Mouse (Mus musculus) heart, embryonic 15.5 days (tissue): Measurements from ENCODE around the gene Gli1. TPM values are rescaled to one million over a fixed set of nuclear protein-coding genes. Genes with fewer than 3 reads are reported as not detected.

Experiments used
- ATAC-seq: fragments of 200-750 bp; cut with Nextera tagmentation; replicated peaks from 2 replicates; pipeline ENCODE4 v1.8.0; 2017; ENCODE audit warnings: low read depth, moderate TSS enrichment; ENCODE audit not compliant: insufficient number of reproducible peaks, insufficient read depth, low FRiP score
- H3K27ac ChIP-seq: fragments of 300-500 bp; sonication (generic); 2 replicates; pipeline ENCODE4 v1.5.1; 2015; ENCODE audit warnings: mild to moderate bottlenecking, inconsistent platforms
- H3K27me3 ChIP-seq: fragments of 300-500 bp; sonication (generic); 2 replicates; pipeline ENCODE4 v1.6.1; 2015; ENCODE audit warnings: inconsistent platforms
- H3K36me3 ChIP-seq: fragments of 300-500 bp; sonication (generic); 2 replicates; pipeline ENCODE4 v1.6.1; 2015; ENCODE audit warnings: mild to moderate bottlenecking, inconsistent platforms
- H3K4me1 ChIP-seq: fragments of 300-500 bp; sonication (generic); replicated peaks from 2 replicates; pipeline ENCODE4 v1.6.1; 2015; ENCODE audit warnings: inconsistent platforms
- H3K4me2 ChIP-seq: fragments of 300-500 bp; sonication (generic); 2 replicates; pipeline ENCODE4 v1.6.1; 2015; ENCODE audit warnings: inconsistent platforms, mild to moderate bottlenecking, moderate library complexity
- H3K4me3 ChIP-seq: fragments of 300-500 bp; sonication (generic); 2 replicates; pipeline ENCODE4 v1.5.1; 2015; ENCODE audit warnings: mild to moderate bottlenecking, inconsistent platforms
- H3K9ac ChIP-seq: fragments of 300-500 bp; sonication (generic); 2 replicates; pipeline ENCODE4 v1.6.1; 2015; ENCODE audit warnings: mild to moderate bottlenecking, inconsistent platforms
- H3K9me3 ChIP-seq: fragments of 300-500 bp; sonication (generic); replicated peaks from 2 replicates; pipeline ENCODE4 v1.6.1; 2016; ENCODE audit warnings: inconsistent platforms
- WGBS: fragments of 180-500 bp; shearing (Covaris S2); methylation state at CpG from one replicate; pipeline ENCODE4 v1.1.7; 2015; ENCODE audit warnings: mixed read lengths; 5-methylcytosine and 5-hydroxymethylcytosine counted together
- polyA plus RNA-seq: library from polyadenylated mRNA; unstranded; fragments of >200 nt; fragmentation: Nextera tagmentation; extraction: Ambion mirVana; gene quantifications from 2 replicates; pipeline ENCODE4 v1.2.1, GENCODE M21; 2015

The Gli1 gene
- polyA plus RNA-seq, 1 experiment from 2014 or later = 0.58 TPM

DNA sequence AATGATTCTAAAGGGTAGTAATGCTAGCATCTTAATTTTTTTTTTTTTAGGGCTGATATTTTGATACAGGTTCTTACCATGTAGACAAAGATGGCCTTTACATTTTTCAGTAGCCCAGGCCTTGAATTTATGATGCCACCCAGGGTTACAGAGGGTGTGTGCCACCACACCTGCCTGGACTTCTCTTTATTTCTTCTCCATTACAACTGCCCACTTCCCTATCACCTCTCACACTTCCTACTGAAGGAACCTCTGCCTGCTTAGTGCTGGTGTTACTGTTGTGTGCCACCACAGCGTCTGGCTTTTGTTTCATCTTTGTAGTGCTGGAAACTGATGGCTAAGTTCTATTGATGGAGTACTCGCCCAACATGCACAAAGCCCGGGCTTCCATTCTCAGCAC, 18.9 kb upstream of the Gli1 start:
- Histone ChIP-seq H3K36me3 (no peaks in the 10 kb centered on the region), H3K27ac (no peak overlapping the region), H3K27me3 (no peaks in the 10 kb centered on the region), H3K4me3 (no peak overlapping the region), H3K9ac (no peak overlapping the region), H3K4me1 (no peaks in the 10 kb centered on the region), H3K4me2 (no peak overlapping the region), H3K9me3 (no peaks in the 10 kb centered on the region)
- ATAC-seq = no peak
- WGBS = 83% methylated on average over 3 of the region's 3 CpGs

DNA sequence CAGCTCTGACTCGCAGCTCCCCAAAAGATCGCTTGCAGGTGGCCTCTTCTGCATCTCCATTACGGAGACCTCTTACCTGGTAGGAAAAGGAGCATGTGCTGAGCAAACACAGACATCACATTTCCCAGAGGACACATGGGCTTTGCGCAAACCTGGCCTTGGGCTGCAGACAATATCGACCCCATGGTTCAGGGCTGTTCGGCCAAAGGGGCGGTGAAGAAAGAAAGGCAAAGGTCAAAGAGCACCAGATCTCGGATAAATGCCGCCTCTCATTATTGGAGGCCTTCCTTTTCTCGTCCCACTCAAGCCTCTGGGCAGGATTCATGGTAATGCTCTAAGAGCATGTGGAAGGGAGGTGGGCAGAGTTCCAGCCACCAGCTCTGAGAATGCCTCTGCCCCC, 13.6 kb upstream of the Gli1 start:
- no peak for ATAC-seq
- WGBS = 81% methylated on average over 10 of the region's 10 CpGs
- no peaks in the 10 kb centered on the region for H3K27me3 ChIP-seq
- no peak overlapping the region for H3K4me2 ChIP-seq
- H3K4me1 ChIP-seq = peaks cover 9% of the 10 kb centered on the region
- no peak overlapping the region for H3K9ac ChIP-seq
- no peak overlapping the region for H3K4me3 ChIP-seq
- no peaks in the 10 kb centered on the region for H3K36me3 ChIP-seq
- H3K9me3 ChIP-seq = no peaks in the 10 kb centered on the region
- no peak overlapping the region for H3K27ac ChIP-seq

DNA sequence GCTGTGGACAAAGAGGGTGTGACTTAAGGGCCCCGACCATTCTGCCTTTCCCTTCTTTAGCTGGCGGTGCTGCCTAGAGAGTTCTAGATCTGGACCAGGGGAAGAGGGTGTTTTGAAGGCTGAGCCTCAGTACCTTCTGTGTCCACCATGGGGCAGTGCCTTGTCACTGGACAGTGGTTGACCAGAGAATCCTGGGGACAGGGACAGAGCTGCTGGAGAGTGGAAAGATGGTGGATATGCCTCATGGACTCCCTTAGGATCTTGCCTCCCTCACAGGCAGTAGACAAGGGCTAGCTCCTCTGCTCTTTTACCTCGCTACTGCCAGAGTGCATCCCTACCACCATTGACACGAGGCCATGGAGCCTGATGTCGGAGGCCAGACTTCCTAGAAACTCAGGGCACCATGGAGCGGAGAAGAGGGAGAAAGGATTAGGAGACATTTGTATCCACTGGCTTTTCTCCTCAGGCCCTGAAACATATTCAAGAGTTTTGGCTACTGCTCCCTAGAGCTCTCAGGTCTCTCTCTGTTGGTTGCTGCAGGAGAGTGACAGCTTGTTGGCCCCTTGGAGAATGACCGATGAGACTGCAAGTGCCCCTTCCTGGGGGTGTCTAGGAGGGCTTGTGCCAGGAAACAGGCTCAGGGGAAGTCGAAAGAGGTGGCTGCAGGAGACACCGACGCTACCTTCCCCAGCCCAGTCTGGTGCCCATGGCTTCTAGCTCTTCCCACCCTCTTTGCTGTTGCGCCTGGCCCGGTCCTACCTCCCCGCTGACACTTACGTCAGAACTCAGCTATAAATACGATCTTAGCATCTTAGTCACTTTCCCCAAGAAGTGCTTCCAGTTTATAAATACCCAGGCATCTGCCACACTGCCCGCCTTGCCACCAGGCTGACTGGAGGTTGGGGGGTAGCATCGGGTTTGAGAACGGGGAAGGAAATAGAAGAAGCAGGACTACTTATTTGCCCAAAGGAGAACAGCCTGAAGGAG, 12.4 kb upstream of the Gli1 start, which contains the start of gene Inhbe:
Gene Inhbe (minus strand): TSS at position 503 of the 987 bp plus-strand sequence.
- Histone ChIP-seq H3K9ac (no peak within 1 kb of the TSS), H3K9me3 (no peaks in the 10 kb centered on the region), H3K4me2 (peak within 1 kb of the TSS; percentile 19), H3K27me3 (no peaks in the 10 kb centered on the region), H3K27ac (0 out of 2 replicates have a peak within 1 kb of the TSS, but pooled peaks have one; percentile 21), H3K36me3 (no peaks in the 10 kb centered on the region), H3K4me1 (peaks cover 10% of the 10 kb centered on the region), H3K4me3 (no peak within 1 kb of the TSS)
- 62% methylated on average over 18 of the region's 18 CpGs for WGBS
- no peak for ATAC-seq

DNA sequence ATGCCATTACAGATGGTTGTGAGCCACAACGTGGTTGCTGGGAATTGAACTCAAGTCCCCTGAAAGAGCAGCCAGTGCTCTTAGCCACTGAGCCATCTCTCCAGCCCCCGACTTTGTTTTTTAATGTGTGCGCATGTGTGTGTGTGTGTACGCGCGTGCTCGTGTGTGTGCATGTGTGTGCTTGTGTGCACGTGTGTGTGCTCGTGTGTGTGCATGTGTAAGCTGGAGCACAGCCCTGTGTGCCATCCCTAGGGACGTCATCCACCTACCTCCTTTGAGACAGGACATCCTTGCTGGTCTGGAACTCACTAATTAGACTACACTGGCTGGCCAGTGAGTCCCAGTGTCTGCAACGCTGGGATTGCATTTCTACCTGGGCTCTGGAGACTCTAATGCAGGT, 11.0 kb upstream of the Gli1 start:
- H3K9ac ChIP-seq = no peak overlapping the region
- H3K4me2 ChIP-seq = no peak overlapping the region
- H3K4me3 ChIP-seq = no peak overlapping the region
- H3K4me1 ChIP-seq = peaks cover 10% of the 10 kb centered on the region
- WGBS = 85% methylated on average over 11 of the region's 11 CpGs
- no peaks in the 10 kb centered on the region for H3K9me3 ChIP-seq
- no peaks in the 10 kb centered on the region for H3K36me3 ChIP-seq
- ATAC-seq = no peak
- H3K27ac ChIP-seq = no peak overlapping the region
- H3K27me3 ChIP-seq = no peaks in the 10 kb centered on the region

DNA sequence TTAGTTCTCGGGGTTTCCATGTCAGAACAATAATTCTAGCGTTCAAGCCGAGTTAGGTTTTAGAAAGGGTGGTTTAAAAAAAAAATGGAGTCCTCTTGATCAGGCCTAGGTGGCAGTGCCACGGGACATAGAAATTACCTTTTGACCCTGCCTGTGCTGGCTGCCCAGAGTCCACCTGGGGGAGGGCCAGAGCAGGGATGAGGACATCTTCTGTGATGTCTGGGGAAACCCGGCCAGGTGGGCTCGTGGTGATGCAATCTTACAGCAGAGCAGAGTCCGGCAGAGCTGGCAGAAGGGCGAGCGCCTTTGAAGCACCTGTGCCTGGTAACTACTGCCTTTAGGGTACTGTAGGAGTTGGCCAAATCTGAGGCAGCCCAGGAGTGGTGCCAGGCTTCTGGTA, 10.4 kb upstream of the Gli1 start:
- Histone ChIP-seq H3K4me2 (no peak overlapping the region), H3K9me3 (no peaks in the 10 kb centered on the region), H3K36me3 (no peaks in the 10 kb centered on the region), H3K9ac (no peak overlapping the region), H3K27ac (no peak overlapping the region), H3K4me1 (peaks cover 10% of the 10 kb centered on the region), H3K27me3 (no peaks in the 10 kb centered on the region), H3K4me3 (no peak overlapping the region)
- WGBS = 84% methylated on average over 9 of the region's 9 CpGs
- no peak for ATAC-seq

DNA sequence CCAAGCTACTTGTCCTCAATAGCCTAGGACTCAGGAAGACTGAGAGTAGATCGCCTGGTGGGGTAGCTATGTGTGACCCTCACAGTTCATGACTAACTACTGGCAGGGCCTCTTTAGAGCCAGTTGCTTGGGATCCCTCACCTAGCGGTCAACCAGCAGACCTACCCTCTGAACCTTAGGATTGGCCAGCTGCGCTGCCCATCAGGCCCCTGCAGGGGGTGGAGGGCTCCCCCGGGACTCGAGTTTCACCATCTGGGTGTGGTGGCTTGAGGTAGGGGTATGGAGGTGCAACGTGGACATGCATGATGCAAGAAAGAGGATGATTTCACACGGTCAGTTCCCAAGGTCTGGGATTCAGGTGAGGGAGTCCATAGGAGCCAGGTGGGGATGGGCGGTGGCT, 9.9 kb upstream of the Gli1 start:
- Histone ChIP-seq H3K27me3 (no peaks in the 10 kb centered on the region), H3K27ac (no peak overlapping the region), H3K4me2 (no peak overlapping the region), H3K36me3 (no peaks in the 10 kb centered on the region), H3K4me1 (peaks cover 10% of the 10 kb centered on the region), H3K4me3 (no peak overlapping the region), H3K9ac (no peak overlapping the region), H3K9me3 (no peaks in the 10 kb centered on the region)
- ATAC-seq = no peak
- 61% methylated on average over 8 of the region's 8 CpGs for WGBS

DNA sequence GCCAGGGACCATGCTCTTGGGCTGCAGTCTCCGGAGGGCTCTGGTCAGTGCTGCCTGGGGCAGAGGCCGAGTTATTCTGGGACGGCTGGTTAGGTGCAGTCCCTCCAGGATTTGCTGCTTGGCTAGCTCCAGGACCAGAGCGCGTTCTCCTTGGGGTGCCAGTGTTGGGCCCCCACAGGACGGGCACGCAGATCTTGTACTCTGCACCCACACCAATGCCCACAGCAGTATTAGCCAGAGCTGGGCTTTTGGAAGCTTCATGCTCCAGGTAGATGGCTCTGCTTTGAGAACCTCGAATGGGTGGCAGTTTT, 9.5 kb upstream of the Gli1 start:
- WGBS = 76% methylated on average over 8 of the region's 8 CpGs
- peak overlapping the region; percentile 60; the same call in 1 of the 2 replicates for H3K4me2 ChIP-seq
- H3K27ac ChIP-seq = no peak overlapping the region
- no peaks in the 10 kb centered on the region for H3K36me3 ChIP-seq
- no peak overlapping the region for H3K9ac ChIP-seq
- no peaks in the 10 kb centered on the region for H3K27me3 ChIP-seq
- H3K4me3 ChIP-seq = no peak overlapping the region
- H3K4me1 ChIP-seq = peaks cover 10% of the 10 kb centered on the region
- no peak for ATAC-seq
- no peaks in the 10 kb centered on the region for H3K9me3 ChIP-seq

DNA sequence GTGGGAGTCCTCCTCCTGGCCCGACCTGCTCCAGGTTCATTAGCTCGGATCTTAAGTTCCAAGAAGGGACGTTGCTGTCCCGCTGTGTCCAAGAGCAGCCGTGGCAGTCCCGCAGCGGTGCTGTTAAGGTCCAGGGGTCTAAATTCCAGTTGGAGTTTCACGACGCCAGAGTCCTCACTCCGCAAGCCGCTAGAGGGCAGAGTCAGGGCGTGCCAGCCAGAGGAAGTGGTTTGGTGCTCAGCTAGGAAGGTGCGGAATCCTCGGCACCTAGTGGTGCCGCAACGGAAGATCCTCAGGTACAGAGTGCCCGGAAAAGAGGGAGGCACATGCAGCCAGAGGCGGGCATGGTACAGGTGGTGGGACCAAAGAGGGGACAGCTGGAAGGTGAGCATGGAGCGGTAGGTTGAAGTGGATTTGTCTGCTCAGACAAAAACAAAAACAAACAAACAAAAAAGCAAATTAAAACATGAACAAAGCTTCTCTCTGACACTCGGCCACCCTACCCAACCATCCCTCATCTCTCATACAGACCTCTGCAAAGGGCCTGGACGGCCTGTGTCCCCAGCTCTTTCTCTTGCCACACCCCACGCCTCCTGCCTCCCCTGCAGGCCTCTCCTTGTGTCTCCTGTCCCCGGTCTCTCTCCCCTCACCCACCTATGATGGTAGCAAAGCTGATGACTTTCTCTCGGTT, 9.0 kb upstream of the Gli1 start:
- ATAC-seq = no peak; the same call in 1 of the 2 replicates
- 11% methylated on average over 24 of the region's 24 CpGs for WGBS
- Histone ChIP-seq H3K9me3 (no peaks in the 10 kb centered on the region), H3K27me3 (no peaks in the 10 kb centered on the region), H3K9ac (peak overlapping the region; percentile 36; the same call in 1 of the 2 replicates), H3K4me2 (peak overlapping the region; percentile 60), H3K27ac (no peak overlapping the region), H3K36me3 (no peaks in the 10 kb centered on the region), H3K4me3 (peak overlapping the region; percentile 32), H3K4me1 (peaks cover 10% of the 10 kb centered on the region)

DNA sequence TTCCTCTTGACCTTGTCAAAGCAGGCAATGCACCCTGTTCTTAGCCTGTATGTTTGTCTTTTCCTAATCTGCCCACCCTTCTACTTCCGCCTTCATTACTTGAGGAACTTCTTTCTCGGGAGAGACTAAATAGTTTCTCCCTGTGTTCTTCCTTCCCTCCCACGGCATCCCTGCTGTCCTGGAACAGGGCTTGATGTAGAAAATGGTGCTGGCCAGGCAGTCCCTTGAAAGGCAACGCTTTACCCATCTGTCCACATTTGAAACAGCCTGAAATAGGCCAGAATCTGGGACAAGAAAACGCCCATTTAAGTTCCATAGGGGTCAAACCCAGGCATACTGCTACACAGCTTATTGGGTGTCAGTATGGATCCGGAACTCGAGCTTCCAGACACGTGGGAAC, 8.0 kb upstream of the Gli1 start:
- Histone ChIP-seq H3K27ac (no peak overlapping the region), H3K27me3 (no peaks in the 10 kb centered on the region), H3K4me3 (no peak overlapping the region), H3K4me2 (no peak overlapping the region), H3K4me1 (peaks cover 10% of the 10 kb centered on the region), H3K9me3 (no peaks in the 10 kb centered on the region), H3K36me3 (no peaks in the 10 kb centered on the region), H3K9ac (no peak overlapping the region)
- ATAC-seq = no peak
- WGBS = 69% methylated on average over 8 of the region's 8 CpGs

DNA sequence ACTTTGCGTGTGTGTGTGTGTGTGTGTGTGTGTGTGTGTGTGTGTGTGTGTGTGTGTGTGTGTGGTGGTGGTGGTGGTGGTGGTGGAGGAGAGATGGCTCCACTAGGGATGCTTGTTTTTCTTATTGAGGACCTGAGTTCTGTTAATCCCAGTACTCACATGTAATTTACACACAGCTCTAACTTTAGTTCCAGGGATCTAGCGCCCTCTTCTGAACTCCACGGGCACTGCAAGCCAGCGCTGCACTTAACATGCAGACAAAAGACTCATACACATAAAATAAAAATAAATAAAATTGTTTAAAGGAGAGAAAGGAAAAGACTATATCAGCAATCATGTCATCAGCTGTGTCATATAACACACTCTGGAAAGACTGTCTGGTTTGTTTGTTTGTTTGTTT, 7.2 kb upstream of the Gli1 start:
- peaks cover 10% of the 10 kb centered on the region for H3K4me1 ChIP-seq
- H3K4me3 ChIP-seq = no peak overlapping the region
- H3K27ac ChIP-seq = no peak overlapping the region
- H3K9ac ChIP-seq = no peak overlapping the region
- no peaks in the 10 kb centered on the region for H3K9me3 ChIP-seq
- WGBS = 65% methylated on average over 4 of the region's 4 CpGs
- H3K4me2 ChIP-seq = no peak overlapping the region
- no peaks in the 10 kb centered on the region for H3K36me3 ChIP-seq
- H3K27me3 ChIP-seq = no peaks in the 10 kb centered on the region
- ATAC-seq = no peak

DNA sequence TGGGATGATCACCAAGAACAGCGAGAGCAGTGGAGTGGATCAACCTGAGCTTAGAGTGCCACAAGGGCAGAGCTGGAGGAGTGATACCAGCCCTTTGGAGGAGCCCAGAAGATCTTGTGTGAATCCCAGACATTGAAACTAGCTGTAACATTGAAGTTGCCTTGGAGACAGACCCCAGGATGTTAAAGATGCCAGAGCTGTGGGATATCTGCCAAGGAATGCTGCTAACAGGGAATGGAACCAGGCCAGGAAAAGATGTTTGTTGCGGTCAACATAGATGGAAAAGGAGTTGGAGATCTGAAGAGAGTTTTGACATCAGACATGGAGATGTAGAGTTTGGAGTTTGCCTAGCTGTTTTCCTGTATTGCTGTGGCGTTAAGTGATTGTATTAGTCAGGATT, 4.4 kb upstream of the Gli1 start:
- H3K9me3 ChIP-seq = no peaks in the 10 kb centered on the region
- no peak overlapping the region for H3K4me3 ChIP-seq
- no peak overlapping the region for H3K9ac ChIP-seq
- ATAC-seq = no peak
- H3K27me3 ChIP-seq = peaks cover 10% of the 10 kb centered on the region
- WGBS = 63% methylated on average over 3 of the region's 3 CpGs
- H3K27ac ChIP-seq = no peak overlapping the region
- no peak overlapping the region for H3K4me2 ChIP-seq
- no peaks in the 10 kb centered on the region for H3K36me3 ChIP-seq
- peaks cover 23% of the 10 kb centered on the region for H3K4me1 ChIP-seq
